Mouse (Mus musculus): ENCODE data around the gene Arhgap35.

DNA sequence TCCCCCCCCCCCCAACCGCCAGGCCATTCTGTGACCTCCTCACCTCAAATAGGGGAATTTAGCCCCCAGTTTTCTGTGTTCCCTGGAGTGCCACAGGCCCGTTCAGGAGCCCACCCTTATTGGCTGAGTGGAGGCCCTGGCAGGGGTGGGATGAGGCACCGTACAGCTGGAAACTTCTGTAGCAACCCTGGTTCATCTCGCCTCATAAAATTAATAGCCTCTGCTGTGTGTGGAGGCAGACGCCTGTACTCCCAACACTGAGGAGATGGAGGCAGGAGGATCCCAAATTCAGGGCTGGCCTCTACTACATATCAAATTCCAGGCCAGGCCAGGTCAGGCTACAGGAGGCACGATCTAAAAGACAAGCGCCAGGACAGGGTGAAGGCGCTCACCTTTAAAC lies 140.9 kb downstream of the Arhgap35 start:
- TF ChIP-seq CTCF (IDR thresholded peaks at IDR 0.05; ENCODE audit: extremely low read depth, insufficient read depth, insufficient read length, insufficient replicate concordance) (no peak), POLR2A (IDR thresholded peaks at IDR 0.05; ENCODE audit: low read depth, low read length) (no peak)
